Mouse (Mus musculus) midbrain, embryonic 15.5 days (tissue): ENCODE measurements at regions not wholly inside any gene's neighbourhood (a gene's known extent, or its start where the extent isn't known, plus 50 kb on each side); places are given as distances from the start of the nearest gene placed in this dataset.
A peak's percentile ranks its signal among the peaks of the same experiment; 100 is the strongest.

Experiments
- ATAC-seq: fragments of 200-750 bp; cut with Nextera tagmentation; replicated peaks from 2 replicates; pipeline ENCODE4 v1.8.0; 2017; ENCODE audit warnings: moderate TSS enrichment
- H3K27ac ChIP-seq: fragments of 300-500 bp; sonication (generic); 2 replicates; pipeline ENCODE4 v1.5.1; 2015; ENCODE audit warnings: mild to moderate bottlenecking, inconsistent platforms
- H3K27me3 ChIP-seq: fragments of 300-500 bp; sonication (generic); replicated peaks from 2 replicates; pipeline ENCODE4 v1.6.1; 2015; ENCODE audit warnings: inconsistent platforms
- H3K36me3 ChIP-seq: fragments of 300-500 bp; sonication (generic); replicated peaks from 2 replicates; pipeline ENCODE4 v1.6.1; 2015; ENCODE audit warnings: inconsistent platforms
- H3K4me1 ChIP-seq: fragments of 300-500 bp; sonication (generic); 2 replicates; pipeline ENCODE4 v1.6.1; 2015; ENCODE audit warnings: inconsistent platforms
- H3K4me2 ChIP-seq: fragments of 300-500 bp; sonication (generic); 2 replicates; pipeline ENCODE4 v1.6.1; 2015; ENCODE audit warnings: inconsistent platforms, mild to moderate bottlenecking, moderate library complexity
- H3K4me3 ChIP-seq: fragments of 300-500 bp; sonication (generic); 2 replicates; pipeline ENCODE4 v1.5.1; 2015; ENCODE audit warnings: mild to moderate bottlenecking, inconsistent platforms
- H3K9ac ChIP-seq: fragments of 300-500 bp; sonication (generic); 2 replicates; pipeline ENCODE4 v1.6.1; 2015; ENCODE audit warnings: mild to moderate bottlenecking, inconsistent platforms
- H3K9me3 ChIP-seq: fragments of 300-500 bp; sonication (generic); 2 replicates; pipeline ENCODE4 v1.6.1; 2016; ENCODE audit warnings: inconsistent platforms
- WGBS: fragments of 180-500 bp; shearing (Covaris S2); methylation state at CpG from one replicate; pipeline ENCODE4 v1.1.7; 2015; ENCODE audit warnings: mixed read lengths; 5-methylcytosine and 5-hydroxymethylcytosine counted together

DNA sequence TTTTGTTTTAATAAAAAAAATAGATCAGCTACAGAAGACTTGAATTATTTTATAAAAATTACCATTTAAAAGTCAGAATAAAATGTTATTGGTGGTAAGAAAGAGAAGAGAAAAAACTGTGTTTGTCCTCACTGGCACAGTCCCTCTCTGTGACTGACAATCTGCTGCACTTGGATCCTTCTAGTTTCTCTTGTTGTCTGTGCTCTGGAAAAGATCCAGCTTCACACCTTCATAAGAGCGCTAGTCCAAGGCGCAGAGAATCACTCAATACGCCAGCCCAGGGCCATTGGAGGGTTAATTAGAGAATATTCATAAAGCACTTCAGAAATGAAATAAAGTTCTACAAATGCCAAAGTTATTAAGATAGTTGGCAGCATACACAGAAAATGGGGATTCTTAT lies 153.8 kb downstream of the Lmbrd1 start:
- no peak overlapping the region for H3K9ac ChIP-seq
- no peak overlapping the region for H3K27ac ChIP-seq
- H3K36me3 ChIP-seq, result no peaks in the 10 kb centered on the region
- no peaks in the 10 kb centered on the region for H3K4me1 ChIP-seq
- no peaks in the 10 kb centered on the region for H3K27me3 ChIP-seq
- H3K9me3 ChIP-seq, result no peaks in the 10 kb centered on the region
- ATAC-seq, result no peak
- H3K4me2 ChIP-seq, result no peak overlapping the region
- no peak overlapping the region for H3K4me3 ChIP-seq
- 93% methylated on average over 3 of the region's 3 CpGs for WGBS

DNA sequence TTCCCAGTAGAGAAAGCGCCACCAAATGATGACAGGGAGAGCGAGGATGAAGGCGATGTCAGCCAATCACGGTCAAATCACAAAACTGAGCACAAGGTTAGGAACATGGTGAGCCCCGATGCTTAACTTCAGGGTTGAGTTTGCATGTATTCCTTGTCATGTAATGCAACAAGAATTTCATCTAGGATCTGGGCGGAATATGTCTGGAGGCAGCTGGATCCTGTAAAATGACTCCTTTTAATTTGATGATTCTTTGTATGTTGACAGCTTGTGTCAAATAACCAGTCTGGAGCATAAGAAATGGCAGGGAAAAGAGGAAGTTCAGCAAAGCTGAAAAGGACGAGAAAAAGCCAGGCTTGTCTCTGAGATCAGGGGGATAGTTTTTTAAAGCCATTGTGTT lies 188.4 kb downstream of the Lmbrd1 start:
- H3K9ac ChIP-seq, result no peak overlapping the region
- no peak overlapping the region for H3K4me3 ChIP-seq
- H3K4me2 ChIP-seq, result no peak overlapping the region
- H3K27me3 ChIP-seq, result no peaks in the 10 kb centered on the region
- no peaks in the 10 kb centered on the region for H3K9me3 ChIP-seq
- H3K36me3 ChIP-seq, result no peaks in the 10 kb centered on the region
- no peaks in the 10 kb centered on the region for H3K4me1 ChIP-seq
- no peak overlapping the region for H3K27ac ChIP-seq
- WGBS, result 87% methylated on average over 7 of the region's 7 CpGs
- no peak for ATAC-seq

DNA sequence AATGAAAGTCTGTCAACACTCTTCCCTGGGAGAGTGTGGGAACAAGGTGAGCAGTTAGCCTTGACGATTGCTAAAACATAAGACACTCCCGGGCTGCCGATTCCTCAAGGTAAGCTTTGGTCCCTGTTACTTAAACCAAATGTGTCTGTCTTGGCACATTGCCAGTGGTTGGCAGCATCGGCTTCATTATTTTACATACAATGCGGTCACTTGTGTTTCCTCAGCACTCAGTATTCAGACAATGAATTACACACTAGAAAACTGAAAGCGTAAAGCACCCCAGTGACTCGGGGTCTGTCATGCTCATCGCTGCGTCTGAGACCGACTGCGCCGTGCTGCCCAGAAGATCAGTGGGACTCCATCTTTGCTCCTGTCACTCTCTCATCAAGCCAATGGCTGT lies 191.3 kb downstream of the Lmbrd1 start:
- Histone ChIP-seq H3K27ac (peak overlapping the region; percentile 56; the same call in 1 of the 2 replicates), H3K9me3 (no peaks in the 10 kb centered on the region), H3K36me3 (no peaks in the 10 kb centered on the region), H3K9ac (peak overlapping the region; percentile 1; the same call in 1 of the 2 replicates), H3K4me1 (no peaks in the 10 kb centered on the region), H3K4me3 (peak overlapping the region; percentile 21), H3K4me2 (peak overlapping the region; percentile 37), H3K27me3 (no peaks in the 10 kb centered on the region)
- WGBS, result 46% methylated on average over 12 of the region's 12 CpGs
- ATAC-seq, result peak; percentile 93

DNA sequence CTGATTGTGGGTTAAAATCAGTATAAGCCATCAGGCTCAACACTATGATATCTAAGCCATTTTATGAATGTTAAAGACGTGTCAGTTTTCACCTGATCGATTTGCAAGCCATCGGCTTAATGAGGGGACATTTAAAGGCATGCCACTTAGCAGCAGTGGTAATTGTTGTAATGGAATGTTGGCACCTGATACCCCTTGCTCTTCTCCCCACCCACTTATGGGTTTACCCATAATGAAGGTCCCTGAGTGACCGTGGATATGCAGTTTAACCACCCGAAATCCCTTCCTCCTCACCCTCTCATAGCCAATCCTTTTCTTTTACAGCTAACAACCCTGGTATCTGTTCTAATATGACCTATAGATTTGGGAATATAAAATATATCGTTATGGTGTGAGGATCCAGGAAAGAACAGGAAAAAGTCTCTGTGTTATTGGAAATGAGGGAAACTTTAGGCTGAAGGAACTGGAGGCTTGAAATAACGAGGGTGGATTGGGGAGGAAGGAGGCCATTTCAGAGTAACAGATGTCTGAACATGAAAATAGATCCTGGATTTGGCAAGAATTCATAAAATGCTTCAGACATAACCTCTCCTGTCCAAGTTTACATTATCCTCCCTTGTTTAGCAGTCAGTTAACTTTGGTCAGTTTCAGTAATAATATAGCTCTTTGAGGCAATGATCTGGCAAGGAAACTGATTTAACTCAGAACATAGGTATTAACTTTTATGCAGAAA lies 192.4 kb downstream of the Lmbrd1 start:
- H3K27me3 ChIP-seq, result no peaks in the 10 kb centered on the region
- H3K4me1 ChIP-seq, result no peaks in the 10 kb centered on the region
- 76% methylated on average over 7 of the region's 7 CpGs for WGBS
- no peak overlapping the region for H3K9ac ChIP-seq
- no peak overlapping the region for H3K4me2 ChIP-seq
- H3K9me3 ChIP-seq, result no peaks in the 10 kb centered on the region
- H3K27ac ChIP-seq, result no peak overlapping the region
- H3K36me3 ChIP-seq, result no peaks in the 10 kb centered on the region
- no peak overlapping the region for H3K4me3 ChIP-seq
- no peak for ATAC-seq

DNA sequence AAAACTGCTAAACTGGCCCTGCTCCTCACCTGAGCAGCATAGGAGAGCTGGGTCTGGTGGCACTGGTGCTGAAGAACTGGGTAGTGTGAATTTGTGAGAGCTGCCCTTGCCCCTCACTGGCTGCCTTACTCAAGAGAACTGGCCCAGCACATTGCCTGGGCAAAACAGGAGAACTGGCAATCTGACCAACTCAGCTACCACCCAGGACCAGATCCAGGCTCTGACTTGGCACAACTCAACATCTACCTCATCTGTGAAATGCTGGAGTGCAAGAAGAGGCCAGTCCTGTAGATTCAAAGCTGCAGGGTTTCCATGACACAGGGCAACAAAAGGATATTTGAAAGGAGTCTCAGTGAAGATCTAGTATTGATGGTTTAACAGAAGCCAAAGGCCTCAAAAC lies 198.6 kb downstream of the Lmbrd1 start:
- no peak overlapping the region for H3K27ac ChIP-seq
- no peaks in the 10 kb centered on the region for H3K27me3 ChIP-seq
- no peaks in the 10 kb centered on the region for H3K36me3 ChIP-seq
- H3K9me3 ChIP-seq, result no peaks in the 10 kb centered on the region
- H3K4me1 ChIP-seq, result no peaks in the 10 kb centered on the region
- H3K4me2 ChIP-seq, result no peak overlapping the region
- no peak overlapping the region for H3K9ac ChIP-seq
- H3K4me3 ChIP-seq, result no peak overlapping the region
- no peak for ATAC-seq

DNA sequence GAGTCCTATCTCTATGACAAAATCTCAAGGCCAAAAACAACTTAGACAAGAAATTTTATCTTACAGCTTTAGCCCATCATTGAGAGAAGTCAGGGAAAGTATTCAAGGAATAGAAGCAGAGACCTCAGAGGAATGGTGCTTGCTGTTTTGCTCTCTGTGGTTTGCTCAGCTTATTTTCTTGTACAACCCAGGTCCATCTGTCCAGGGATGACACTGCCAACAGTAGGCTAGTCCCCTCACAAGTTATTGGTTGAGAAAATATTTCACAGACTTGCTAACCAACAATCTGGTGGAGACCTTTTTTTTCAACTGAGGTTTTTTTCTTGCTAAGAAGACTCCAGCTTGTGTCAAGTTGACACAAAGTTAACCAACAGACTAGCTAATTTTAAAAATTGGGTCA lies 205.2 kb downstream of the Lmbrd1 start:
- H3K27me3 ChIP-seq, result no peaks in the 10 kb centered on the region
- no peak overlapping the region for H3K4me2 ChIP-seq
- H3K4me3 ChIP-seq, result no peak overlapping the region
- ATAC-seq, result no peak
- no peaks in the 10 kb centered on the region for H3K36me3 ChIP-seq
- H3K27ac ChIP-seq, result no peak overlapping the region
- H3K9me3 ChIP-seq, result no peaks in the 10 kb centered on the region
- H3K4me1 ChIP-seq, result no peaks in the 10 kb centered on the region
- no peak overlapping the region for H3K9ac ChIP-seq

DNA sequence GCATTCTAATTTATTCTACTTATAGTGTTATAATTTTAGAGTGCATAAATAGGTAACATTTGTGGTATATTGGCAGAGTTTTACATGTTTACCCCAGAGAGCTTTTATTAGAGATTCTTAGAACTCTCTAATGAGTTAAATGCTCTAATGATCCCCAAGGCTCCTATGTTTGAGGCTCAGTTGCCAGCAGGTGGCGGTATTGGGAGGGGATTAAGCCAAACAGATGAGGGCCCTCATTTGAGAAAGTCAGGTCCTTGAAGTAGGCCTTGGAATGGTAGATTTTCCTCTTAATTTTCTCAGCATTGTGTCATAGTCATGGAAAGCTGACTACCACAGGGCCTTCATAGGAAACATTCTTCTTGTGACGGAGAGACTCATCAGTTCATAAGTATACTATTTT lies 222.8 kb downstream of the Lmbrd1 start:
- no peak for ATAC-seq
- WGBS, result 38% methylated on average over 2 of the region's 2 CpGs
- H3K9ac ChIP-seq, result no peak overlapping the region

DNA sequence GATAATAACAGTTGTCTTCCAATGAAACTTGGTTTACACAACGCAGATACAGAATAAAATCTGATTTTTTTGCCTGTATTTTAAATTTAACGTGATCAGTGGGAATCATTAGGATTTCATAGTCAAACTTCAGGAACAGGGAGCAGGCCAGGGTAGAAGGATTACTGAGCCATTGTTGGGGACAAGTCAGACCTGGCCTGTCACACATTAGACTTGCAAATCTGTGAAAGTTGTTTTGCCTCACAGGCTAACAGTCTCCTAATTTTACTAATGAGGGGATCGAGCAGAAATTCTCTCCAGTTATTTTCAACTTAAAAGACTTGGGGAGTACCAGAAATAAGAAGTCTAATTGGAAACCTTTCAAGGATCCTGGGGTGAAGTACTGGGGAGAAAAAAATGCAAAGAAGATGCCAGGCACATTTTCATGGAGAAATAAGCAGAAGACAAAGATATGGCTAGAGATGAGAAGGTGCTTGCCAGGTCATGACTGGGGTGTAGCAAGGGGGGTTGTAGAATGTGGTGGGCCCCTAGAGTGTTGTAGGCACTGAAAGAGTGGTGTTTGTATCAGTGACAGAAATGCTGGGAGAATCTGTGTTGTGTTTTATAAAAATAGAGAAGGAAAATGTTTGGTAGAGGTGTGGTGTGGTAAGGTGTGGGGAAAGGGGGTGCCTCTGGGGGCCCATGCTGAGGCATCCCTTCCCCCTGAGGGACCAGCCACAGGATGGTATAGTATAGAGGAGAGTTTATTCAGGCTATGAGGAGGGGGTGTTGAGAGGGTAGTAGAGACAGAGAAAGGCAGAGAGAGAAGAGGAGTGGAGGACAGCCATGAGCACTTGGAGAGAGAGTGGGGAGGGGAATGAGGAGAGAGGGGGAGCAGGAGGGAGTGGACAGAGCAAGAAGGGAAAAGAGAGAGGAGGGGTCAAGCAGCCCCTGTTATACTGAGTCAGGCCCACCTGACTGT lies 260.2 kb downstream of the Lmbrd1 start:
- Histone ChIP-seq H3K36me3 (no peaks in the 10 kb centered on the region), H3K27ac (no peak overlapping the region), H3K27me3 (no peaks in the 10 kb centered on the region), H3K9ac (no peak overlapping the region), H3K4me2 (no peak overlapping the region), H3K9me3 (no peaks in the 10 kb centered on the region), H3K4me3 (no peak overlapping the region), H3K4me1 (no peaks in the 10 kb centered on the region)
- ATAC-seq, result no peak; the same call in 1 of the 2 replicates
- 32% methylated on average over 3 of the region's 3 CpGs for WGBS

More for the DNA sequence above, 222.8 kb downstream of the Lmbrd1 start:
- H3K9me3 ChIP-seq, result no peaks in the 10 kb centered on the region
- H3K4me2 ChIP-seq, result no peak overlapping the region
- no peak overlapping the region for H3K27ac ChIP-seq
- H3K27me3 ChIP-seq, result no peaks in the 10 kb centered on the region
- H3K4me1 ChIP-seq, result no peaks in the 10 kb centered on the region
- H3K4me3 ChIP-seq, result no peak overlapping the region
- no peaks in the 10 kb centered on the region for H3K36me3 ChIP-seq

DNA sequence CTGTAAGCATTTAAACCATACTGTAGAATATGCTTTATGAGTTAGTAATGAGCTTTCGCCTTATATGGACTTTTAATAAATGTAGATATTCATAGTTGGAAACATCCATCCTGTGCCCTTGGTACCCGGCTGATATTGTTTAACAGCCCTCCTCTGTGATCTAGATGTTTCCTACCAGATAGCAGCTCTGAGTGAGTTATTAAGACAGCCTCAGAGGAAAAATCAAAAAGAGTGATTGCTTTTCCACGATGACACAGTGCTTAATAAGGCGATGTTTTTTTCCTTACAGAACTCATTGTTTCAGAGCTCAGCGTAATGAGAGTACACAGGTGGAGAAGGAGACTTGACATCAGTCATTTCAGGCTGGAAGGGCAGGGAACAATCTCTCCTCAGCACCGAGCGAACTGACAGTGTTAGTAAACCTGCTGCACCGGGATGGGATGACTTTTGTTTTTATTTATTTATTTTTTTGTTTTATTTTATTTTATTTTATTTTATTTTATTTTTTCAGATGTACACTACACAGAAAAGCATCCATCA lies 264.4 kb downstream of the Lmbrd1 start:
- peak; percentile 39; the same call in 1 of the 2 replicates for ATAC-seq
- WGBS, result 70% methylated on average over 8 of the region's 8 CpGs

DNA sequence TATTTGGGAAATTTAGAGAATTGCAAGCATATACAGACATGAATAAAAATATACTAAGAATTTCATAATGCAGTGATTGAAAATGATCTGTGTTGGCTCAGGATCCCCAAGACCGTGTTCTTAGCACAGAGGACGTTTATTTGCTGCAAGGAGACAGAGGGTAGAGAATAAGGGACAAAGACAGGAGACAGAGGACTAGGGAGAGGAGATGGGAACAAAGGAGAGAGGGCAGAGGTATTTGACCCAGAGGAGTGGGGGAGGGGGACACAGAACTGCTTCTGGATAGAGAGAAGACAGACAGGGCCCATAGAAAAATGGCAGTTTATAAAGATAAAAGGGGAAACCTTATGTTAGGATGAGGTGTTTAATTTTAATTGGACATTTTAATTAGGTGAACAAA lies 265.0 kb downstream of the Lmbrd1 start:
- no peaks in the 10 kb centered on the region for H3K4me1 ChIP-seq

More for the DNA sequence above, 264.4 kb downstream of the Lmbrd1 start:
- H3K4me1 ChIP-seq, result no peaks in the 10 kb centered on the region
- no peaks in the 10 kb centered on the region for H3K27me3 ChIP-seq
- H3K4me2 ChIP-seq, result no peak overlapping the region
- H3K36me3 ChIP-seq, result no peaks in the 10 kb centered on the region
- no peak overlapping the region for H3K9ac ChIP-seq
- H3K27ac ChIP-seq, result no peak overlapping the region
- no peak overlapping the region for H3K4me3 ChIP-seq
- H3K9me3 ChIP-seq, result no peaks in the 10 kb centered on the region

DNA sequence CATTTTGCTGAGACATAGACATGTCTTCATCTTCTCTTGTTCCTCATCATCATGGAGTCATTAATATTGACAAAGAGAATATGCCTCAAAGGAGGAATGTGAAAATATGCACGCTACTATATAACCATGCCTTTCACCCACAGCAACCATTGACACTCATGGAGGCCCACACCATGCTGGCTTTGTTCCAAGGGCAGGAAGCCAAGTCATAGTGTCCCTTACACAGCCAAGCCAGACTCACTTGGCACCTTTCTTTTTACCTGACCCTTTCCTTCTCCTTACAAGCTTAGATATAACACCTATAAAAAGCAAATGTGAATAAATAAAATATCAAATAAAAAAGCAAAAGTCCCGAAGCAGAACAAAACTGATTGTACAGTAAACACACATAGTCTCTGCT lies 294.3 kb downstream of the Lmbrd1 start:
- no peaks in the 10 kb centered on the region for H3K36me3 ChIP-seq
- H3K4me1 ChIP-seq, result no peaks in the 10 kb centered on the region
- ATAC-seq, result no peak
- H3K4me2 ChIP-seq, result no peak overlapping the region
- H3K9me3 ChIP-seq, result no peaks in the 10 kb centered on the region
- no peak overlapping the region for H3K9ac ChIP-seq
- H3K4me3 ChIP-seq, result no peak overlapping the region
- H3K27ac ChIP-seq, result no peak overlapping the region
- no peaks in the 10 kb centered on the region for H3K27me3 ChIP-seq
- 82% methylated on average over 2 of the region's 2 CpGs for WGBS

More for the DNA sequence above, 265.0 kb downstream of the Lmbrd1 start:
- H3K27me3 ChIP-seq, result no peaks in the 10 kb centered on the region
- no peak overlapping the region for H3K4me3 ChIP-seq
- H3K27ac ChIP-seq, result no peak overlapping the region
- no peak for ATAC-seq
- no peaks in the 10 kb centered on the region for H3K36me3 ChIP-seq
- H3K4me2 ChIP-seq, result no peak overlapping the region
- H3K9ac ChIP-seq, result no peak overlapping the region
- H3K9me3 ChIP-seq, result no peaks in the 10 kb centered on the region
- WGBS, result 10% methylated on average over 2 of the region's 2 CpGs

DNA sequence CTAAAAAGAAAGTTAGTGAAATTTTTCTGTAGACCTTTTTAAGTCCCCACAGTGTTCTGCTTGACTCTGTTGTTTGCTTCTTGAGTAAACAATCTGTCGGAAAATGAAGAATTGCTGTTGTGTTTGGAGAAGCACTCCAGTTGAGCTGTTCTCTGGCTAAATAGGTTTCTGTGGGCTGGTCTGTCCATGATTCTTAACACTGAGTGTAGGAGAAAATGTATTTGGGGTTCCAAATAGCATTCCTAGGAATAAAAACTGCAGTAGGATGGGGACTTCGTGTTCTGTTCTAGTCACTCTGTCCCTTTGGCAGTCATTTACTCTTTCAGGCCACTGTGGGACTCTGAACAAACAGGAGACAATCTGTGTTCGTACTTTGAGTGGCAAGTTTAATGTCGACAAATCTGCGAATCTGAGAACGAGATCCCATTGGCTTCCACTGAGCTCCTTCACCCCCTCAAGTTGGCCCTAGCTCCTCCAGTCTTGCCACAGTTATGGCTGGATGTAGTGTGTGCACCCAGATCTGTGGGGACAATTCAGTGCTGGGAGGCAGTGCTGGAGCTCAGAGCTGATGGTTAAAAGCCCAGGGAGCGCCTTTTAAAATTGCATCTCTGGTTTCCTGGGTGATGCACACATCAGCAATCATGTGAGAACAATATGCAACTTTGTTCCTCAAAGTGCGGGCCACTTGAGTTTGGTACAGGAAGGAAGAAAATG lies 330.2 kb downstream of the Lmbrd1 start:
- Histone ChIP-seq H3K4me1 (no peaks in the 10 kb centered on the region), H3K27me3 (no peaks in the 10 kb centered on the region), H3K27ac (no peak overlapping the region), H3K36me3 (no peaks in the 10 kb centered on the region), H3K9ac (no peak overlapping the region), H3K4me2 (no peak overlapping the region), H3K9me3 (no peaks in the 10 kb centered on the region), H3K4me3 (no peak overlapping the region)
- no peak for ATAC-seq
- 67% methylated on average over 8 of the region's 8 CpGs for WGBS
